Mouse (Mus musculus) stomach, embryonic 14.5 days (tissue): ENCODE results near the gene Set. TPM values are rescaled to one million over a fixed set of nuclear protein-coding genes. Genes with fewer than 3 reads are reported as not detected.

Experiments used
- ATAC-seq: fragments of 200-750 bp; cut with Nextera tagmentation; 2 replicates; pipeline ENCODE4 v1.8.0; 2017; ENCODE audit warnings: low read depth, moderate TSS enrichment; ENCODE audit not compliant: insufficient number of reproducible peaks, insufficient read depth, low FRiP score
- H3K27ac ChIP-seq: fragments of 300-500 bp; sonication (generic); 2 replicates; pipeline ENCODE4 v1.5.1; 2014; ENCODE audit warnings: mild to moderate bottlenecking, low read length, moderate library complexity, mixed read lengths
- H3K27me3 ChIP-seq: fragments of 300-500 bp; sonication (generic); 2 replicates; pipeline ENCODE4 v1.6.1; 2014; ENCODE audit warnings: low read length, control low read depth, mixed read lengths; ENCODE audit not compliant: control insufficient read depth, insufficient read depth
- H3K36me3 ChIP-seq: fragments of 300-500 bp; sonication (generic); 2 replicates; pipeline ENCODE4 v1.6.1; 2014; ENCODE audit warnings: mild to moderate bottlenecking, control low read depth, low read length, moderate library complexity, mixed read lengths; ENCODE audit not compliant: control insufficient read depth, insufficient read depth
- H3K4me1 ChIP-seq: fragments of 300-500 bp; sonication (generic); 2 replicates; pipeline ENCODE4 v1.6.1; 2014; ENCODE audit warnings: low read length, control low read depth, mixed read lengths; ENCODE audit not compliant: control insufficient read depth, insufficient read depth
- H3K4me2 ChIP-seq: fragments of 300-500 bp; sonication (generic); replicated peaks from 2 replicates; pipeline ENCODE4 v1.6.1; 2014; ENCODE audit warnings: low read depth, low read length, control low read depth
- H3K4me3 ChIP-seq: fragments of 300-500 bp; sonication (generic); 2 replicates; pipeline ENCODE4 v1.5.1; 2014; ENCODE audit warnings: low read depth, low read length, control low read depth
- H3K9ac ChIP-seq: fragments of 300-500 bp; sonication (generic); replicated peaks from 2 replicates; pipeline ENCODE4 v1.6.1; 2014; ENCODE audit warnings: low read depth, mild to moderate bottlenecking, control low read depth, low read length, moderate library complexity, mixed read lengths
- H3K9me3 ChIP-seq: fragments of 300-500 bp; sonication (generic); 2 replicates; pipeline ENCODE4 v1.6.1; 2016; ENCODE audit warnings: low read depth, low read length, control low read depth; ENCODE audit not compliant: control insufficient read depth
- WGBS: fragments of 180-500 bp; shearing (Covaris S2); extraction: QIAGEN DNeasy Blood & Tissue Kit; methylation state at CpG from one replicate; pipeline ENCODE4 v1.1.7; 2014; 5-methylcytosine and 5-hydroxymethylcytosine counted together
- polyA plus RNA-seq: library from polyadenylated mRNA; unstranded; fragments of >200 nt; fragmentation: Nextera tagmentation; extraction: Ambion mirVana; gene quantifications from 2 replicates; pipeline ENCODE4 v1.2.1, GENCODE M21; 2014

The Set gene
- polyA plus RNA-seq, 1 experiment from 2014 or later = 454 TPM

GRCm38 (mm10) chr2:30091521-30091920, 34.3 kb downstream of the Set start:
- Histone ChIP-seq H3K9ac (no peak overlapping the region), H3K4me3 (no peak overlapping the region), H3K9me3 (no peaks in the 10 kb centered on the region), H3K27me3 (no peaks in the 10 kb centered on the region), H3K27ac (no peak overlapping the region), H3K4me2 (no peak overlapping the region), H3K36me3 (peaks cover 10% of the 10 kb centered on the region; the same call in 1 of the 2 replicates), H3K4me1 (peaks cover 9% of the 10 kb centered on the region; the same call in 1 of the 2 replicates)
- 94% methylated on average over 12 of the region's 12 CpGs for WGBS
- no peak for ATAC-seq

- no peaks in the 10 kb centered on the region for H3K9me3 ChIP-seq
- H3K36me3 ChIP-seq = peaks cover 10% of the 10 kb centered on the region; the same call in 1 of the 2 replicates
- WGBS = 47% methylated on average over 6 of the region's 6 CpGs
- H3K4me1 ChIP-seq = peaks cover 9% of the 10 kb centered on the region; the same call in 1 of the 2 replicates
- no peak overlapping the region for H3K9ac ChIP-seq
- no peaks in the 10 kb centered on the region for H3K27me3 ChIP-seq
- no peak overlapping the region for H3K27ac ChIP-seq
- ATAC-seq = no peak
- H3K4me3 ChIP-seq = peak overlapping the region; percentile 63; the same call in 1 of the 2 replicates
- H3K4me2 ChIP-seq = peak overlapping the region; percentile 84
Observed at GRCm38 (mm10) chr2:30092280-30092918, 35.2 kb downstream of the Set start.

GRCm38 (mm10) chr2:30093471-30094207, 36.5 kb downstream of the Set start, which contains the start of gene Zdhhc12:
Zdhhc12 (minus strand) TSS chr2:30093648.
- peaks cover 9% of the 10 kb centered on the region; the same call in 1 of the 2 replicates for H3K4me1 ChIP-seq
- H3K9me3 ChIP-seq = no peaks in the 10 kb centered on the region
- peak within 1 kb of the TSS; percentile 84 for H3K4me2 ChIP-seq
- H3K27me3 ChIP-seq = no peaks in the 10 kb centered on the region
- peaks cover 15% of the 10 kb centered on the region; the same call in 1 of the 2 replicates for H3K36me3 ChIP-seq
- peak within 1 kb of the TSS; percentile 47 for H3K9ac ChIP-seq
- peak within 1 kb of the TSS; percentile 82 for H3K27ac ChIP-seq
- under 1% methylated on average over 50 of the region's 51 CpGs for WGBS
- peak; percentile 98 for ATAC-seq
- H3K4me3 ChIP-seq = peak within 1 kb of the TSS; percentile 63

GRCm38 (mm10) chr2:30094208-30094588, 37.0 kb downstream of the Set start:
- no peak for ATAC-seq
- Histone ChIP-seq H3K9ac (peak overlapping the region; percentile 38; the same call in 1 of the 2 replicates), H3K36me3 (peaks cover 21% of the 10 kb centered on the region), H3K9me3 (no peaks in the 10 kb centered on the region), H3K4me1 (peaks cover 9% of the 10 kb centered on the region; the same call in 1 of the 2 replicates), H3K4me2 (peak overlapping the region; percentile 84), H3K4me3 (peak overlapping the region; percentile 63), H3K27me3 (no peaks in the 10 kb centered on the region), H3K27ac (peak overlapping the region; percentile 82)
- 1% methylated on average over 13 of the region's 13 CpGs for WGBS

GRCm38 (mm10) chr2:30095882-30096527, 38.8 kb downstream of the Set start:
- Histone ChIP-seq H3K27me3 (no peaks in the 10 kb centered on the region), H3K27ac (no peak overlapping the region), H3K36me3 (peaks cover 22% of the 10 kb centered on the region), H3K4me1 (peaks cover 9% of the 10 kb centered on the region; the same call in 1 of the 2 replicates), H3K4me2 (no peak overlapping the region), H3K9me3 (no peaks in the 10 kb centered on the region), H3K9ac (no peak overlapping the region), H3K4me3 (no peak overlapping the region)
- ATAC-seq = no peak
- WGBS = 72% methylated on average over 2 of the region's 2 CpGs

- Histone ChIP-seq H3K27me3 (no peaks in the 10 kb centered on the region), H3K9me3 (no peaks in the 10 kb centered on the region), H3K4me3 (no peak overlapping the region), H3K36me3 (peaks cover 41% of the 10 kb centered on the region), H3K4me1 (no peaks in the 10 kb centered on the region), H3K9ac (no peak overlapping the region), H3K27ac (no peak overlapping the region), H3K4me2 (no peak overlapping the region)
- ATAC-seq = no peak
- WGBS = 73% methylated on average over 4 of the region's 4 CpGs
Observed at GRCm38 (mm10) chr2:30100214-30100613, 43.0 kb downstream of the Set start.

GRCm38 (mm10) chr2:30106364-30106763, 49.2 kb downstream of the Set start:
- Histone ChIP-seq H3K4me1 (no peaks in the 10 kb centered on the region), H3K4me2 (no peak overlapping the region), H3K27me3 (no peaks in the 10 kb centered on the region), H3K36me3 (peaks cover 55% of the 10 kb centered on the region), H3K9me3 (no peaks in the 10 kb centered on the region), H3K4me3 (no peak overlapping the region), H3K27ac (no peak overlapping the region), H3K9ac (no peak overlapping the region)
- no peak for ATAC-seq

GRCm38 (mm10) chr2:30107646-30108045, 50.5 kb downstream of the Set start:
- no peak for ATAC-seq
- Histone ChIP-seq H3K4me2 (no peak overlapping the region), H3K27ac (no peak overlapping the region), H3K9me3 (no peaks in the 10 kb centered on the region), H3K36me3 (peaks cover 55% of the 10 kb centered on the region), H3K4me1 (no peaks in the 10 kb centered on the region), H3K4me3 (no peak overlapping the region), H3K27me3 (no peaks in the 10 kb centered on the region), H3K9ac (no peak overlapping the region)
- 91% methylated on average over 5 of the region's 5 CpGs for WGBS
